Mouse (Mus musculus) inflammation-experienced regulatory T-cells, adult 6 months (primary cell): ENCODE results near the gene Gjb2. TPM values are rescaled to one million over a fixed set of nuclear protein-coding genes. Genes with fewer than 3 reads are reported as not detected.
"Not testable (repeated sequence)": the region's sequence is repeated elsewhere in the genome, so short reads cannot be mapped to it uniquely, and the experiment has no call there.

Experiments
- ATAC-seq: one replicate; pipeline ENCODE4 v1.8.0; 2017
- polyA plus RNA-seq, 3 experiments: library from polyadenylated mRNA; unstranded; fragments of 100-300 nt; shearing (Covaris generic); gene quantifications; one replicate each; pipeline ENCODE4 v1.2.1; 2017

The Gjb2 gene
- 1 to 10 TPM; 4.3 to 5.1 (median 4.5) TPM for polyA plus RNA-seq

DNA sequence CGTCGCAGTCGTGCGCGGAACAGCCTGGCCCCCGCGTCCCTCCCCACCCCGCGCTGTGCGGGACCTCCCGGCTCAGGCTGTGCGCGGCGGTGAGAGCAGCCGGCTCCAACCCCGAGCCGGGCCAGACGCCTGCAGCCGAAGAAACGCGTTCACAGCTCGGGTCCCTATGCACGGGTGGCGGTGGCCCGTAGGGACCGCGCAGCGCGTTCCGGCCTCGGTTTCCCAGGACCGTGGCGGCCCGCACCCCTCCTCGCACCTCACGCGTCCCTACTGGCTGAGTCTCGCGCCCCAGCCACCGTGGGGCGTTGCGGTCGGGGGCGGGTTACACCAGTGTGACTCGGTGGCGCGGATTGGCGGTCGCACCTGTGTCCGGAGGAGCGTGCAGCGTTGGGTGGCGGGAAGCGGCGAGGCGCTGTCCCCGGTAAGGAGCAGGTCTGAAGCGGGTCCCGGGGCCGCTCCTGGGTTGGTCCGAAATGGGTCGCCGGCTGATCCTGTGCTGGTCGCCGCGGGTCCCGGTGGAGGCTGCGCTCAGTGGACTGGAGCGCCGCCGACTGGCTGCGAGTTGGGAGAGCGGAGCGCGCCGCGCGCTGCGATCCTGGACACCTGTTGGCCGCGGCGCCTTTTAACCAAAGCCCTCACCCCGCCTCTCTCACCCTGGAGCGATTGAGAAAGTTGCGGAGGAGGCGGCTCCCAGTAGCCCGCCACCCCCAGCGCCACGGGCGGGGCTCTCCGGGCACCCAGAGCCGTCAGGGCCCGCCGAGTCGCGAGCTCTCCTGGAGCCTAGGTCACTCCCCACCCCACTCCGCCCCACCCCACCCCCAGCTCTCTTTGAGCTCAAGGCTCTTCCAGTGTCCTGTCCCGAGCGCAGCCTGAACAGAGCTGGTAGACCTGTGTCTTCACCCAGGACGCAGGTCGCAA lies at the start of gene Gjb2:
Gene Gjb2 (minus strand): TSS at position 597 of the 918 bp plus-strand sequence.
- ATAC-seq: peak; percentile 38

DNA sequence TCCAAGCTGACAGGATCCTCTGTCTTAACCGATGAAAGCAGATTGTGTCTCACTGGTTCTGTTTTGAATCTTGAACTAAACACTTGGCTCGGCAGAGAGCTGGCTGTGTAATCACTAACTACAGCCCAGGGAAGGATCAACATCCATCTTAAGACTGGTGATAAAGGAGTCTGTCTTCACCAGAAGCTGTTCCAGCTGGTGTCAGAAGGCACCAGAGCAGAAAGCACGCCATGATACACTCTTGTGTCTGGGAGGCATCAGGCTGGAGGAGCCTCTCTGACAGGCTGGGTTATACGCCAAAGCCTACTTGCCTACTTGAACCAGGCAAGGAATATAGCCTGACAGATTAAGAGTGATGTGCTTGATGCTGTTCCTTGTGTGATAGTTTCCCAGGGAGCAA lies 41.2 kb upstream of the Gjb2 start:
- no peak for ATAC-seq

DNA sequence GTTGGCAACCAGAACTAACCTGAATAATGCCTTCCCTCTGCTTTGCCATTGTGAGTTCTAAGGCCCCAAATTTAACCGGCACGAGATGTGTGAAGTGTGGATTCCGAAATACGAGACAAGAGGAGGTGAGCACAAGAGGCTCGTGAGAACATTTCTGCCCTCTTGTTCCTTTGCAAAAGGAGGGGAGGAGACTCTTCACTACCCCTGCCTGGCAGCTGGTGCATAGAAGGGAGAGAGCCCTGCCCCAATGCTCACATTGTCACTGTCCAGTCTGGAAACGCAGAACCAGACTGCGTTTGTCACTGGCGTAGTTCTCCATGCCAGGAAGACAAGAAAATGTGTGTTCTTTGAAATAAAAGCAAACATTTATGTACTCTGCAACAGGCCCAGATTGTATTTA lies 30.8 kb upstream of the Gjb2 start:
- ATAC-seq: no peak

DNA sequence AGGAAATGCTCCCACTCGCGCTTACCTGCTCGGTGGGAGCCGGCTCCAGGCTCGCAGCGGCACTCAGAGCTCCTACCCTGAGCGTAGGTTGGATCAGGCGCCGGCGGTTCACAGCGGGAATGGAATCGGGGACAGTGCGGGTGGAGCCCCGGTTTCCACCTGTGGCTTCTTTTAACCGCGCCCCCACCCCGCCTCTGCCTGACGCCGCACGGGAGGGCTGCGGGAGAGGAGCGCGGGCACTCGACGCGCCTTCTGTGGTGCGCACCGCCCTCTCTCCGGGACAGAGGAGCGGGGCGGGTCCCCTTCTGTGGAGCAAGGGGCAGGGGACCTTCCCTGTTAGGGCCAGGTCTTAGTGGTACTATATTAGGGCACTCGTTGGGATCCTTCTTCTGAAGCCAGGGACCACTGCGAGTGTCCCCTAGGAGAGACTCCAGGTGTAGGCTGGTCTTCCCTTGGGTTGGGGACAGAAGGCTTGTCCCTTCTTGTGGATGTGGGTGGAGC lies 28.7 kb upstream of the Gjb2 start, which contains the start of gene Gjb6:
Gene Gjb6 (minus strand): TSS at position 451 of the 501 bp plus-strand sequence.
- no peak for ATAC-seq

DNA sequence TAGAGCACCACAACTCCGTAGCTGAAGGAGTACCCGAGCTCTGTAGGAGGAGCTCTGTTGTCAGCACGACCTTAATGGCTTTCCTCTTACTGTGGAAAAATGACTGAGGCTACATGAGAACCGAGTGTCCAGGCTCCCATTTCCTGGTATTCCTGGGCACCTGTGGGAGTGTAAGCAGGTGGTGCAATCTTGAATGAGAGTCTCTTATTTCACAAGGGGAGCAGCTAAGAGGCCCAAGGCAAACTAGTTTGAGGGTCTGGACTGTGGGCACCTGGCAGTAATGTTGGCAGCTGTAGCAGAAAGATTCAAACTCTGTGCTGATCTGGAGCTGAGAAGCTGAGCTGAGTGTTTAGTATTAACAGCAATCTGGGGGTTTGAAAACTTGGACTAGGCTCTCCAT lies 22.9 kb upstream of the Gjb2 start:
- no peak for ATAC-seq

DNA sequence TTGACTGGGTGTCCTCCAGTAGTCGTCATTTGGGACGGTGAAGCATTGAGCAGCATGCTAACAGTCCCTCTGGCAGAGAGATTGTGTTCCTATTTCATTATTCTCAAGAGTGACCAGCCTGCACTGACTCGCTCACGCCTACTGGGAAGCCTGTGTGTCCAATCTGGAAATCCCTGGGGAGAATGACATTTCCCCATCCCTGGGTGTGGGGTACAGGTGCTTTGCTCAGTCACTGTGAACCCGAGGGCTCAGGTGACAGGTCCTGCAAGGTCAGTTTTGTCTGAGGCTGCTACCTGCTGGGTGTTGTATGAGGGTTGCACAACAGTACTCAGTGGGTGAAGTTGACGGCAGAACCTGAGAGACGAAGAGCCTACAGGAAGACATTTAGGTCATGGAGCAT lies 17.8 kb upstream of the Gjb2 start:
- ATAC-seq: no peak

DNA sequence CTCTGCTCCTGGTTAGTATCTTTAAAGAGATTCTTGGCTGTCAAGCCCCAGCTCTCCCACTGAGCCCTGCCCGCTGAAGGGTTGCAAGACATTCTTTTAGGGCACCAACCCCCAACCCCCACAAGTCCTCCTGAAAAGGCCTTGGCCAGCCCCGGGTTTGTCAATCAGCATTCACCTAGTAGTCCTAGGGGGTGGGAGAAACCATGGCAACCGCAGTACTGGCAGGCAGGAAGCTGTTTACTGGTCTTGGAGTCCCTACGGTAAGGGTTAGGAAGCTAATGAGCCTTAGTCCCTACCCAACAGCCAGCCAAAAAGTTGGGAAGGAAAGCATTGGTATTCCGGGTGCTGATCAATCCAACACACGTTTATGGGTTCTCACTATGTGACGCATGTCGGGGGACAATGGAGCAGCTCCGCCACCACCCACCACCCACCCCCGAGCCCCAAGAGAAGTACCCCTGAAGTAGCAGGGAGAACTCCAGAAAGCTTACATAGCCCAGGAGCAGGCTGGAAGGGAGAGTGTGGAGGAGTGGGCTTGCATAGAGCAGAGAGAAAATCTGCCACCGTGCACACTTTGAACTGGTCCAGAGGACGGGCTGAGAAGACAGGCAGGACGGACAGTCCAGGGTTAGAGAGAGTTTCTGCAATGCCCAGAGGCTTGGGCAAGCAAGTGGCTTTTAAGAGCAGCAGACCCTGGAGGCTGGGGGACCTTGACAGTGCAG lies 11.5 kb upstream of the Gjb2 start, which contains the start of gene Gm4491:
Gene Gm4491 (minus strand): TSS at position 61 of the 722 bp plus-strand sequence.
- no peak for ATAC-seq

DNA sequence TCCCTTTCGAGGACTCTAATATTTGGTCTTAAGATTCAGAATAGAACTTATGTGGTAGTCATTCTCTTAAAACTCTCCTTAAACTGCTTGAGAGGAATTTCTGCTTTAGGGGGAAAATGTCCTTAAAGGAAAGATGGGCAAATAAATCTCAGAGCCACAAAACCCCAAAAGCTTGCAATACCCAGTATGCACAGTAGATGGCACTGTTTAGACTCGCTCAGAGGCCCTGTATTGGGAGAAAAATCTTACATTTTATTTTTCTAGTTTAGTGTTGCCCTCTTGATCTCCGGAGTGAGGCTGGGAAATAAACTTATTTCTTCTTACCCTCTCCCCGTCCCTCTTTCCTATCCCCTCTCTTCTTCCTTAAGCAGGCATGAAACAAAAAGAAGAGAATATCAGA lies 4.7 kb upstream of the Gjb2 start:
- no peak for ATAC-seq

DNA sequence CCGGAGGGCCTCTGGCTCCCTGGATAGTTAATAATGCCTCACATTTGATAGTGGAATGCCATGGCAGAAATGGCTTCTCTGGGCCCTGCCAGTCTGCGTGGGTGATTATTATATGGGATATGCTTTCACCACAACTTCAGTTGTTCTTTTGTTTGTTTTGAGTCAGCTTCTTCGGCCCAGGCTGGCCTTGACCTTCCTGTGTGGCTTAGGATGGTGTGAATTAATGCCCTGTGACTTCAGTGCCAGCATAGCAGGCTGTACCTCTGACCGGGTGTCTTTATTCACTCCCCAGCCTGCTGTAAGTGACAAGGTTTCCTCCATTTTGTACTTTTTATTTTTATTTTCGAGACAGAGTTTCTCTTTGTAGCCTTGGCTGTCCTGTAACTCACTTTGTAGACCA lies 3.4 kb upstream of the Gjb2 start:
- no peak for ATAC-seq

DNA sequence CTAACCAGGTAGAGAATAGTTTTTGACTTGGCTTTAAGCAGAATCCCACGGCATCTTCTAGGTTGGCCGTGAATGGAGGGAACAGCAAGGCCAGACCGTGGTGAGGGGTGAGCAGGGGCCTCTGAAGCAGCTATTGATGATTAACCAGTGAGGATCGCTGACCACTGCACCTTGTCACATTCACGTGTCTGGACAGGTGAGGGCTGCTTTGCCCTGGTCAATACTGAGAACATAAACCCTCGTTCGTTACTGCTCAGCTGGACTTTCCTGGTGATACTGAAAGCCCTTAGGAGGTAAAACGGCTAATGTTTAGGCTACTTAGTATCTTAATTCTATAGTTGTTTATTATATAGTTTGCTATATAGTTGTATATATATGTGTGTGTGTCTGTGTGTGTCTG lies 2.6 kb upstream of the Gjb2 start:
- ATAC-seq: no peak

DNA sequence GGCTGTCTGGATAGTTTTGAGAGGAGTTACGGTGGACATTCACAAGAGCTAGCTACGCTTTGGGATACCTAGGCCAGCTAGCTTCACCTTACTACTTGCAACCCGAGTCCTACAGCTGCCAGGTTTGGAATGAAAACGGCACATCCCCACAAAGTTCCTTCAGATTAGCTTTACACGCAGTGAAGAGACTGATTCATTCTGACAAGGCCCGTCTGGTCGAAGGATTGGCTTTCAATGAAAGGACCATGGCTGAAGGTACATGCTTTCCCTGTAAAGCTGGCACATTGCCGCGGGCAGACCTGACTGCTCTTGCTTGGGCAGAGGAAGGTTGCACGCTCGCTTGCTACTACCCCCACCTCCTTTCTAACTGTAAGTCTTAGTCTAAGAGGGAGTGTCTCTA lies 1.2 kb upstream of the Gjb2 start:
- no peak for ATAC-seq

DNA sequence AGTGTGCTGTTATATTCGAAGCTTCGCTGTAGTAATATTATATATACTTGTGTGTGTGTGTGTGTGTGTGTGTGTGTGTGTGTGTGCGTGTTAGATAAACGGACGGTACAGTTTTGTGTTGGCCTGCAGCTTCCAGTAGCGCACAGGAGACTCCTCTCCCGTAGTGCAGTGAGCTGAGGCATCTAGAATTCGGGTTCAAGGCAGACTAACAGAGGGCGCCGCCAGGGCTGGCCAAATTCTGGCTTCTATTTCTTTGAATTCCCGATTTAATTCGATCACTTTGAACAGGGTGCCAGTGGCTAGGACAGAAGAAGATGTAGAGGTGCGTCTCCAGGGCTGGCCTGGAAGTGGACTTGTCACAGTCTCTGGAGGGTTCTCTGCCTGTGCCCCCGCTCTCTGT lies 609 bp upstream of the Gjb2 start:
- no peak for ATAC-seq

DNA sequence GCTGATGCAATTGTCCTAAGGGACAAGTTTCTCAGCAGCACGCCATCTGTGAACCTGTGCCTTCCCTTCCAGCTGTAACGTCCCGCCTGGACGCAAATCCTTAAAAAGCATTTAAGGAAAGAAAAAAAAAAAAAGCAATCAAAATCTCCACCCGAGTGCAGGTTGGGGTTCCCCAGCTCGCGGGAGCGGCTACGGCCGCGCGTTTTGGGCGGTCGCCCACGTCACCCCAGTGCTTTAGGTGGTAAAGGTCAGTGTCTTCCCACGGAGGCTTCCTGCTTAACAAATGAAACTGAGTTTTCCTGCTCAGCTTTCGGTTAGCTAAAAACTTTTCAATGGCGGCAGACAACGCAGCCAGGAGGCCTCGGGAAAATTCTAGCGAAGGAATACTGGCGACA lies 794 bp downstream of the Gjb2 start:
- ATAC-seq: peak; percentile 60

DNA sequence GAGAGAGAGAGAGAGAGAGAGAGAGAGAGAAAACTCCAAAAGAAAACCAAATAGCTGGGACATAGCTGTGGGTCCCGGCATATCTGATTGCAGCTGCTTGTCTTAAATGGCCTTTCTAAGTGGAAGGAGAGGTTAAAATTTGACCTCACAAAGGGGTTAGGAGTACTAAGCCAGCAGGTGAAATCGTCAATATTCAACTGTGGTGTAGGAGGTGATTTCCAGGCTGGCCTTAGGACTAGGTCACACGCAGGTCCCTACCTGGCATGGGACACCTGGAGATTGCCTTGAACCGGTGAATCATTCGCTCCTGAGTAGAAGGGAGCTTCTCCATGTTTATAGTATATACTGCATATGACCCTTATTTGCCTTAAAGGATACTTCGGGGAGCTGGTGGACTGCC lies 1.4 kb downstream of the Gjb2 start:
- no peak for ATAC-seq

DNA sequence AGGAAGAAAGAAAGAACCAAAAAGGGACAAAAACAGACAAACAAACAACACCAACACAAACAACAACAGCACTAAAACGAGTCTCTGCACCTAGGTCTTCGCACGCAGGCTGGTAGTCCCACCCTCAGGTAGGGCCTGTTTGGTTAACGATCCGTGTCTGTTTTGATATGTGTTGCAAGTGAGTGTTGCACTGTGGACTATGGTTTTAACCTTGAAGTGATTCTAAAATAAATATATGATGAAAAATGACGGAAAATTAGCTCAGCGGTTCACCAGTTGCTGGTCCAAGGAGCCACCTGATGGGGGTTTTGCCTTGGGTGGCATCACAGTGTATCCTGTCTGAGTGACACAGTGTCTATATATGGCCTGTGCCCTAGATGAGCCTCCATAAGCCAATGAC lies 2.9 kb downstream of the Gjb2 start:
- ATAC-seq: no peak

DNA sequence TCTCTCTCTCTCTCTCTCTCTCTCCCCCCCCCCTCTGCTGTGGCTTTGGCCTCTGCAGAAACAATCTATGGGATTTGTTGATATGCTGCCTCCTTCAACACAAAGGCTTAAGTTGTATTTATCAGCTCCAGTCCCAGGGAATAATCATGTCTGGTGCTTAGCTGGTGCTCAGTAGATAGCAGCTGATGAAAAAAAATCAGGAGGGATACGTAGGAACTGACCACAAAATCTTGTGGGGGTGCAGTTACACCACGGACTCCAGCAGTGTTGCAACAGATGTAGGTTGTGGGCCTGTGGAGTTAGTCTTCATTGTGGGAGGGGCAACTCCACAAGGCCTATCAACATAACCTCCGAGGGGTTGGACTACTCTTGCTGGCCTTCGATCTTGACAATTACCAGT lies 8.6 kb downstream of the Gjb2 start:
- ATAC-seq: no peak

DNA sequence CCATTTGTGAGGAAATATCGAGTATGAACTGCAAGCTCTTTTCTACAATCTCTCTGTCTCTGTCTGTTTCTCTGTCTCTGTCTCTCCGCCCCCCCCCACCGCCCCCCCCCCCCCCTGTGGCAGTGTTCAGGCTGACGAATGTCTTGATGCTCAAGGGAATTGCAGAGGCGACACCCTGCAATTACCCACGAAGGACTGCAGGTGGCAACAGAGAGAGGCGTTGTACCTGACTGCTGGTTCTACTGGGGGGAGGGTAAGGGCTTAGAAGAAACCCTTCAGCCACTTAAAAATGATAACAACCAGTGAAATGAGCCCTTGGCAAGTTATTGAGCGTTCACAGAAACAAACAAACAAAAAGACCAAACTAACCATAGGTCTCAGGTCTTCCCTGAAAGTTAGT lies 11.5 kb downstream of the Gjb2 start:
- ATAC-seq: peak; percentile 64

DNA sequence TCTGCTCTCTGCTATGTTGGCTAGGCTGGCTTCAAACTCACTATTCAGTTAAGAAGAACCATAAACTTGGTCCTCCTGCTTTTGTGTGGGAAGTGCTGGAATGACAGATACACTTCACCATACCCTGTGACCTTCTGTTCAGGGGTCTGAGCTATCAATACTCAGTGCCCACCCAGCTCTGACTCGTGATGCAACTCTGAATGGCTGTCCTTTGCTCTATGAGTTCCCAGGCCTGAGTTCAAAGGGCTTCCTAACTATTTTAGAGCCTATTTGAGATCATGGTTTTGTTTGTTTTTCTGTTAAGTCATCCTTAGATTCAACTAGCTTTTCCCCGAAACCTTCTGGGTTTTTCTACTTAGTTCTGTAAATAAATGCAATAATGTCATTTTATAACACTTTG lies 14.5 kb downstream of the Gjb2 start:
- ATAC-seq: no peak

DNA sequence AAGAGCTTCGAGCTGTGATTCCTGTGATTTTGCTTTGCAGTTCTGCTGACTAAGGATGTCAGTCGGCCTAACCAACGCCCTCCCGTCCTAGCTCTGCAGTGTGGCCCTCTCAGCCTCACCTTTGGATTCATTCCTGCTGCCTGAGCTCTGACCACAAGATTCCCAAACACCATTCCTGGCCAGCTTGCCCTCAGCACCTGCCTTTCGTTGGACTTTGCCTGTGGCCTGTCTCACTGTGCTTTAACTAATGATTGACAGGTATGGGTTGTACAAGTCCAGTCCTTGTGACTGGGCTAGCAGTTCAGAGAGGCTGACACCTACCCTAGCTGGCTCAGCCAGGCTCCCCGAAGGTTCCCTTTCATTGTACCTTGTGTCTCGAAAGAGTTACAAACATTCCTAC lies 15.4 kb downstream of the Gjb2 start:
- no peak for ATAC-seq

DNA sequence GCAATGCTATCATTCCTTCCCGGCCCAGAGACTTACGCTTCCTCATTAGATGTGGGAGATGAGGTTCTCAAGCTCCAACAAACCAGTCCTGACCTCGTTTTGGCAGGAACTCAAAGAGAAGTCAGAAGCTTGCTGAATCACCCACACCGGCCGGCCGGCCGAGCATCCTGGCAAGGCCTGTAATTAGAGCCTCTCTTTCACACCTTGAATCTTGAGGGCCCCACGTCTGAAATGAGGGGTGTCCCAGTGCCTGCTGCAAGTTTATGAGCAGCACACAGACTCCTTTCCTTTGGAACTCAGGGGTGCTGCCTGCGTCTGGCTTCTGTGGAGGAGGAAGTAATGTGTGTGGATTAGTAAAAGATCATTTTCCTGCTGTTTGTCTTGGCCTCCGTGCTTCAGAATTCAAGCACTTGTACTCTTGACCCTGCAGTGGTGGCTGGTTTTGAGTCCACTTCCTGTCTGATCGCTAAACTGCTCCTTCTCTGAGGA lies 20.3 kb downstream of the Gjb2 start:
- ATAC-seq: no peak

DNA sequence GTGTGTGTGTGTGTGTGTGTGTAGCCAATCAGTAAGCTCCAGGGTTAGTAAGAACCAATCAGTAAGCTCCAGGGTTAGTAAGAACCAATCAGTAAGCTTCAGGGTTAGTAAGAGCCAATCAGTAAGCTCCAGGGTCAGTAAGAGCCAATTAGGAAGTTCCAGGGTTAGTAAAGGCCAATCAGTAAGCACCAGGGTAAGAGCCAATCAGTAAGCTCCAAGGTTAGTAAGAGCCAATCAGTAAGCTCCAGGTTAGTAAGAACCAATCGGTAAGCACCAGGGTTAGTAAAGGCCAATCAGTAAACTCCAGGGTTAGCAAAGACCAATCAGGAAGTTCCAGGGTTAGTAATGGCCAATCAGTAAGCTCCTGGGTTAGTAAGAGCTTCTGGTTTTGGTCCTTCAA lies 21.6 kb downstream of the Gjb2 start:
- ATAC-seq: no peak

DNA sequence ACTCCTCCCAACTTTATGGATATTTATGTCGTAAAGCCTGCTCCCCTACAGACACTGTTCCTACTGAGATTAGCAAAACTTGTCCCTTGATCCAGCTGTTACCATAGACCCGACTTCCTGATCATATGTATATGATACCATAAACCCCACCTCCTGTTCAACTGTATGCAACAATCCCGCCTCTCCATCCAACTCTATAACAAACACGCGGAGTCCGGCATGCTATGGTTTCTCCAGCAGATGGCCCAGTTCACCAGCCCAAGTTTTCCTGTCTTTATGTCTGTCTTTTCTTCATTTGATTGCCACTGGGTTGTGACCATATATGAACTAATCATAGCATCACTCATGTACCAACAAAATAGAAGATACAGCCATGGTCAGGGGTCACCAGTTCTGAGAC lies 29.0 kb downstream of the Gjb2 start:
- ATAC-seq: no peak

DNA sequence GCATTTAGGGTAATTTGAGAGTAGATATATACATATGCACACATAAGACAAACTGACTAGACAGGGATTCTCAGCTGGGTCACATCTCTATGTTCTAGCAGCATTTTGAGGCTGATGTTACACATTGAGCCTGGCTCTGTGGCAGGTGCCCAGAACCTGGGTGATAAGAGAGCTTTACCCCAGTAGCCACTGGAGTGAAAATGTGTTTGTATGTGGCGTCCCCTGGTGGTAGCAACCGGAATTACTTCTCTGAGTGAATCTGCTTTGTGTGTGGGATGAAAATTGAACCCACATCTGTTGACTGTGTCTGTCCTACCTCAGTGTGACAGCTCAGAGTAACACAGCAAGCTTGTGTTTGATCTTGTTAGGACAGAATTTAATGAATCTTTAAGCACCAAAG lies 34.6 kb downstream of the Gjb2 start:
- not testable (repeated sequence) for ATAC-seq

DNA sequence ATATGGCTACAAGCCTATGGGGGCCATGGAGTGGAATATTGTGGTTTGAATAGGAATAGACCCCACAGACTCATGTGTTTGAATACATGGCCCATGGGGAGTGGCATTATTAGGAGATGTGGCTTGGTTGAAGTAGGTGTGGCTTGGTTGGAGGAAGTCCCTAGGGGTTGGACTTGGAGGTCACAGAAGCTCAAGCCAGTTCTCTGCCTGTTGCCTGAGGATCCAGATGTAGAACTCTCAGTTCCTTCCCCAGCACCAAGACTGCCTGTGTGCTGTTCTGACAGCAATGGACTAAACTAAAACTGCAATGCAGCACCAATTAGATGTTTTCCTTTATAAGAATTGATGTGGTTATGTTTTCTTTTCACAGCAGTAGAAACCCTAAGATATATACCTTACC lies 38.4 kb downstream of the Gjb2 start:
- ATAC-seq: no peak
